Mouse (Mus musculus) heart, embryonic 11.5 days (tissue): ENCODE measurements around the gene Mycbp2. TPM values are rescaled to one million over a fixed set of nuclear protein-coding genes. Genes with fewer than 3 reads are reported as not detected.

ENCODE experiments used
- ATAC-seq: fragments of 200-750 bp; cut with Nextera tagmentation; replicated peaks from 2 replicates; pipeline ENCODE4 v1.8.0; 2017; ENCODE audit warnings: moderate library complexity; ENCODE audit not compliant: insufficient number of reproducible peaks, low FRiP score, low TSS enrichment
- H3K27ac ChIP-seq: fragments of 300-500 bp; sonication (generic); 2 replicates; pipeline ENCODE4 v1.5.1; 2014; ENCODE audit warnings: mild to moderate bottlenecking, low read depth, low read length
- H3K27me3 ChIP-seq: fragments of 300-500 bp; sonication (generic); 2 replicates; pipeline ENCODE4 v1.6.1; 2014; ENCODE audit warnings: mild to moderate bottlenecking, low read length, mixed read lengths; ENCODE audit not compliant: control insufficient read depth, insufficient read depth
- H3K36me3 ChIP-seq: fragments of 300-500 bp; sonication (generic); 2 replicates; pipeline ENCODE4 v1.6.1; 2014; ENCODE audit warnings: mild to moderate bottlenecking, low read length, moderate library complexity, mixed read lengths; ENCODE audit not compliant: control insufficient read depth, insufficient read depth
- H3K4me1 ChIP-seq: fragments of 300-500 bp; sonication (generic); 2 replicates; pipeline ENCODE4 v1.6.1; 2014; ENCODE audit warnings: low read length; ENCODE audit not compliant: control insufficient read depth, insufficient read depth
- H3K4me2 ChIP-seq: fragments of 300-500 bp; sonication (generic); 2 replicates; pipeline ENCODE4 v1.6.1; 2014; ENCODE audit warnings: mild to moderate bottlenecking, moderate library complexity
- H3K4me3 ChIP-seq: fragments of 300-500 bp; sonication (generic); 2 replicates; pipeline ENCODE4 v1.5.1; 2014; ENCODE audit warnings: low read depth, low read length
- H3K9ac ChIP-seq: fragments of 300-500 bp; sonication (generic); 2 replicates; pipeline ENCODE4 v1.6.1; 2014; ENCODE audit warnings: mild to moderate bottlenecking, low read depth, low read length, moderate library complexity
- H3K9me3 ChIP-seq: fragments of 300-500 bp; sonication (generic); replicated peaks from 2 replicates; pipeline ENCODE4 v1.6.1; 2016; ENCODE audit warnings: low read length; ENCODE audit not compliant: control insufficient read depth
- WGBS: fragments of 180-500 bp; shearing (Covaris S2); extraction: QIAGEN DNeasy Blood & Tissue Kit; methylation state at CpG from one replicate; pipeline ENCODE4 v1.1.7; 2014; ENCODE audit not compliant: insufficient replicate concordance; 5-methylcytosine and 5-hydroxymethylcytosine counted together
- polyA plus RNA-seq: library from polyadenylated mRNA; unstranded; fragments of >200 nt; fragmentation: Nextera tagmentation; extraction: Ambion mirVana; gene quantifications from 2 replicates; pipeline ENCODE4 v1.2.1, GENCODE M21; 2014

Gene Mycbp2
- polyA plus RNA-seq, 1 experiment from 2014 or later: 19.1 TPM

DNA sequence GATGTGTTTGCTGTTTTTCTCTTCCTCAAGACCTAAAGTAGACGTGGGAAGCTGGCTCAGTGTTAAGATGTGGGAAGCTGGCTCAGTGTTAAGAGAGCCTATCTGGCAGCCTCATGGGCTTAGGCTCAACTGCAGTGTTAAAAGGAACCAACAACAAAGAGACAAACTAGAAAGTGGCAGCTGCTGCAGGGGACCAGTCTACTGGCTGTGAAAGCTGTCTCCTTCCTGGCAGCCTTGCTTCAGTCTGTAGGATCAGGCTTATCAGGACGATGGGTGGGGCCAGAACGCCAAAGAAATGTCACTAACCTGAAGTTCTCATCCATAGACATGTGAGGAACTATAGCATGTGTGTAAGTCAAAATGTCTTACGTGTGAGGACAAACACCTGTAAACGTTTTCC, 183.7 kb downstream of the Mycbp2 start:
- WGBS: 45% methylated on average over 5 of the region's 5 CpGs
- no peak for ATAC-seq
- Histone ChIP-seq H3K4me3 (no peak overlapping the region), H3K4me2 (no peak overlapping the region), H3K9me3 (no peaks in the 10 kb centered on the region; the same call in 1 of the 2 replicates), H3K4me1 (0 out of 2 replicates have a peak, but pooled peaks cover 5% of the 10 kb centered on the region), H3K36me3 (no peaks in the 10 kb centered on the region), H3K27ac (no peak overlapping the region), H3K9ac (no peak overlapping the region), H3K27me3 (no peaks in the 10 kb centered on the region)

DNA sequence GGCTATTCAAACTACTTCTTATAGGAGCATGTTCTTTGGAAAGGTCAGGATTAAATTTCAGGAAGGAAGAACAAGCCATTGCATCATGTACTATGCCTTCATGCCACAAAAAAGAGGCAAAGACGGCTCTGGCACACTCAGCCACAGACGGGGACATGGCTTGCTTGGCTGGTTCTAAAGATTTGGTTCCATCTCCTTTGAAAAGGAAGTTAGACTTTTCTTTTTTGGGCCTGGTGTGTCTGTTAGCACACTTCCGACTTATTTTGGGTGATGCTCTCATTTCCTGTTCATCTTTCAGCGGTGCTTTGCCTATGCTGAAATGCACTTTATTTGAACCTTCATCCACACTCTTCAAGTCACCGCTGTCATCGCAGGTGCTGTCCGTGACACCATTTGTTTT, 190.9 kb downstream of the Mycbp2 start:
- Histone ChIP-seq H3K27me3 (no peaks in the 10 kb centered on the region), H3K4me1 (no peaks in the 10 kb centered on the region), H3K9ac (no peak overlapping the region), H3K27ac (no peak overlapping the region), H3K4me3 (no peak overlapping the region), H3K36me3 (peaks cover 10% of the 10 kb centered on the region), H3K4me2 (no peak overlapping the region), H3K9me3 (no peaks in the 10 kb centered on the region)
- ATAC-seq: no peak
- 82% methylated on average over 7 of the region's 7 CpGs for WGBS

DNA sequence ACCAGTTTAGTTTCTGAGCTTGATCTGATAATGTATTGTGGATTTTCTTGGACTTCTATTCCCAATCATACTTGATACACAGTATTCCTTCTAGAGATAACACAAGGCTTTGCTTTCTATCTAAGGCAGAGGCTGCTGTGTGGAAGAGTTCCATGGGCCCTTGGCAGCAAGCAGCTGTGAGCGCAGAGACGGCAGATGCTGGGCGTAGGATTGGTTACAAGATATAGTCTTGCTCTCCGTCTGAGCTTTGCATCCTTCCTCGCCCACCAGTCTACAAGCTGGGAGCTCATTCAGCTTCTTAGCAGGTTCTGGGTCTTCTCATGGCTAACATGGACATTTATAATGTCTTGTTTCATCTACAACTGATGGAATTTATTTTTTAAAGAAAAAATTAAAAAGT, 196.5 kb downstream of the Mycbp2 start:
- Histone ChIP-seq H3K4me2 (no peak overlapping the region), H3K9ac (no peak overlapping the region), H3K27ac (no peak overlapping the region), H3K4me3 (no peak overlapping the region), H3K4me1 (no peaks in the 10 kb centered on the region), H3K9me3 (no peaks in the 10 kb centered on the region), H3K27me3 (no peaks in the 10 kb centered on the region), H3K36me3 (peaks cover 7% of the 10 kb centered on the region)
- no peak for ATAC-seq
- 92% methylated on average over 5 of the region's 5 CpGs for WGBS

DNA sequence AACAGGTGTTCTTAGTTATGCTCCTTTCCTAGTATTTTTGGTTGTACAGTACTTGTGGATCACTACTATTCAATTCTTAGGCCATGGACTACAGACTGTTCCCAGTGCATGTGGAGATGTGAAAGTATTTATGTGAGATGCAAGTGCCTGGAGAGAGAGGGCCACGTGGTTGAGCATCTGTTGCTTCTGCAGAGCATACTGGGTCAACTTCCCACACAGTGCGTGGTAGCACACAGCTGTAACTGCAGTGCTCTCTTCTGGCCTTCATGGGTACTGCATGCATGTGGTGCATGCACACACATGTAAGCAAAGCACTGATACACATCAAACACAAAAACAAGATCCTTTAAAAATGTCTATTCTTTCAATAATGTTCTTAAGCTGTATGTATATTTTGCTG, 214.6 kb downstream of the Mycbp2 start:
- Histone ChIP-seq H3K9me3 (no peaks in the 10 kb centered on the region), H3K9ac (no peak overlapping the region), H3K36me3 (peaks cover 19% of the 10 kb centered on the region), H3K4me2 (no peak overlapping the region), H3K27ac (no peak overlapping the region), H3K4me3 (no peak overlapping the region), H3K4me1 (no peaks in the 10 kb centered on the region), H3K27me3 (no peaks in the 10 kb centered on the region)
- no peak for ATAC-seq
- 66% methylated on average over 2 of the region's 2 CpGs for WGBS

DNA sequence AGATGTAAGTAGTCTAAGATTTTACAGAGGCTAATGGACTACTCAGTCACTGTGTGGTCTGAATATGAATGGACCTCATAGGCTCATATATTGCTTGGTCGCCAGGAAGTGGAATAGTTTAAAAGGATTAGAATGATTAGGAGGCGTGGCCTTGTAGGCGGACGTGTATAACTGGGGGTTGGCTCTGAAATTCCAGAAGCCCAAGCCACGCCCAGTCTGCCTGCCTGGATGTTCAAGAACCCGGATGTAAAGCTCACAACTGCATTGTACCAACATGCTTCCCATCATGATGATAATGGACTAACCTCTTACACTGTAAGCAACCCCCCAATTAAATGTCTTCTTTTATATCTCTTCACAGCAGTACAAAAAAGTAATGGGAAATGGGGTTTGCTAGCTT, 220.9 kb downstream of the Mycbp2 start:
- no peak for ATAC-seq
- H3K9me3 ChIP-seq: no peaks in the 10 kb centered on the region

DNA sequence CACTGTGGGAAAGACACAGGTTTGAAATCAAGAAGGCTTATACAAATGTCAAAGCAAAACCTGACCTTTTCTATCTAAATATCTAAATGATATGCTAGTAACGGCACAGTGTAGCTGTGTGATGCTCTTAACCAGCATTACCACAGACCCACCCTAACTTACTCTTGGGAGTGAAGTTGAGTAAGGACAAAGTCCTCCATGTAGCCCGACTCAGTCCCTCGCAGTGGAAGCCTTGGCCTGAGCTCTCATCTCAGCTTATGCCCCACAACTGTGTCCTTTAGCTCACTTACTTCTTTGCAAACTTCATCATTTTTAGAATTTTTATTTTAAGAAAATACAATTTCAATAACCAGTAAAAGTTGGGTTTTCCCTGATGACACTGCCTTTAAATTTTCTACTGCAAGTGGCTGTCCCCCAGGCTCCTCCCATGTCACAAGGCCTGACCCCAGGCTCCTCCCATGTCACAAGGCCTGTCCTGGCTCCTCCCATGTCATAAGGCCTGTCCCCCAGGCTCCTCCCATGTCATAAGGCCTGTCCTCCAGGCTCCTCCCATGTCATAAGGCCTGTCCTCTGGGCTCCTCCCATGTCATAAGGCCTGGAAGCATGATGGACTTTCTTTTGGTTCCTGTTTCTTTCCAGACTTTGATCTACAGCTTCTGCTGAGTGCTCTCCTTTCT, 231.5 kb downstream of the Mycbp2 start:
- WGBS: 91% methylated on average over 3 of the region's 3 CpGs
- Histone ChIP-seq H3K4me3 (no peak overlapping the region), H3K27ac (no peak overlapping the region), H3K27me3 (no peaks in the 10 kb centered on the region), H3K4me1 (no peaks in the 10 kb centered on the region), H3K9me3 (no peaks in the 10 kb centered on the region), H3K4me2 (no peak overlapping the region), H3K36me3 (peaks cover 24% of the 10 kb centered on the region), H3K9ac (no peak overlapping the region)
- ATAC-seq: no peak

More for the DNA sequence above, 220.9 kb downstream of the Mycbp2 start:
- Histone ChIP-seq H3K4me2 (no peak overlapping the region), H3K27ac (no peak overlapping the region), H3K4me1 (no peaks in the 10 kb centered on the region), H3K9ac (no peak overlapping the region), H3K4me3 (no peak overlapping the region), H3K36me3 (peaks cover 13% of the 10 kb centered on the region), H3K27me3 (no peaks in the 10 kb centered on the region)
- 88% methylated on average over 6 of the region's 6 CpGs for WGBS

DNA sequence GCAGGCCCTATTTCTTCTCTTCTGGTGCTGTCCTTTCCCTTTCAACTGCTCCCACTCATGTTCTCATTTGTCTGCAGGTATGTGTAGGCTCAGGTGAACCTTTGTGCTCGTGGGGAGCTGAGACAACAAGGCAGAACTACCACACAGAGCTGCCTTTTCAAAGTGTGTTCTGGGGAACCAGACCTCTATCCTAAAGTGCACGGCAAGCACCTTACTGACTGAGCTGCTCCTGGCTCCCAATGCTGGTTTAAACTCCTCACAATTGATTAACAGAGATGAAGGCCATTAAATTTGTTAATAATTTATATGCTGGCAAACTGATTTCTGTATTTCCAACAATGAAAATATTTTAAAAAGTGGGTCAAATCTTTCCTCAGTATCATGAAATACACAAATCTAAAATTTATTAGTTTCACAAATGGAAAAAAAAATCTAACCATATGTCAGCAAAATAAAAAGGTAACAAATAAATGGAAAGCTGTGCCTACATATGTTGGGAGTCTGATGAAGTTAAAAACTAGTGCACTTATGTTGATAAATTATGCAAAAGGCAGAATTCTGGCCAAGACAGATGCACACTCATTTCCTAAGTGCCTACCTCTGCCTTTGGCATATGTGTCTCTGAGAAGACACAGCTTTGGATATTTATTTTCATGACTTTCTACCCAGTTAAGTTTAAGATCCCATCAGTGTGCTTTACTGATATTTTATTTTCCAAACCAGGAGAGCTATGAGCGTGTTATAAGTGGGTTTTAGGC, 233.8 kb downstream of the Mycbp2 start:
- ATAC-seq: no peak
- Histone ChIP-seq H3K4me1 (no peaks in the 10 kb centered on the region), H3K27me3 (no peaks in the 10 kb centered on the region), H3K9me3 (no peaks in the 10 kb centered on the region), H3K27ac (no peak overlapping the region), H3K4me2 (no peak overlapping the region), H3K9ac (no peak overlapping the region), H3K4me3 (no peak overlapping the region), H3K36me3 (peaks cover 15% of the 10 kb centered on the region)
- WGBS: 89% methylated on average over 3 of the region's 3 CpGs

DNA sequence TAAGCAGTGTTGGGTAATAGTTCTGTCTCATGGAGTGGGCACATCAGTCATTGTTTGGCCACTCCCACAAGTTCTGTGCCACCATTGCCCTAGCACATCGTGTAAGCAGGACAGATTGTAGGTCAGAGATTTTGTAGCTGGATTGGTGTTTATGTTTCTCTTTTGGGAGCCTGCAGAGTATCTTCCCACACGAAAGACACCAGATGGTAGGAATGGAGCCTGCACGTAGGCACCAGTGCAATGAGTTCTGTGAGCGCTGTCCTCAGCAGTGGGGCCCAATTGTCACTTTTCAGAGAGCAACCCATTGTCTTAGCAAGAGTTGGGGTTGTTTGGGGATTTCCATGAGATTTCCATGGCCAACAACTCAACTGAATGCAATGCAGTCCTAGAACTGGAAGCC, 236.6 kb downstream of the Mycbp2 start:
- H3K4me3 ChIP-seq: no peak overlapping the region
- no peaks in the 10 kb centered on the region for H3K9me3 ChIP-seq
- H3K27ac ChIP-seq: no peak overlapping the region
- no peak overlapping the region for H3K9ac ChIP-seq
- ATAC-seq: no peak
- WGBS: 89% methylated on average over 4 of the region's 4 CpGs
- no peak overlapping the region for H3K4me2 ChIP-seq
- H3K27me3 ChIP-seq: no peaks in the 10 kb centered on the region
- no peaks in the 10 kb centered on the region for H3K4me1 ChIP-seq
- peaks cover 5% of the 10 kb centered on the region; the same call in 1 of the 2 replicates for H3K36me3 ChIP-seq

DNA sequence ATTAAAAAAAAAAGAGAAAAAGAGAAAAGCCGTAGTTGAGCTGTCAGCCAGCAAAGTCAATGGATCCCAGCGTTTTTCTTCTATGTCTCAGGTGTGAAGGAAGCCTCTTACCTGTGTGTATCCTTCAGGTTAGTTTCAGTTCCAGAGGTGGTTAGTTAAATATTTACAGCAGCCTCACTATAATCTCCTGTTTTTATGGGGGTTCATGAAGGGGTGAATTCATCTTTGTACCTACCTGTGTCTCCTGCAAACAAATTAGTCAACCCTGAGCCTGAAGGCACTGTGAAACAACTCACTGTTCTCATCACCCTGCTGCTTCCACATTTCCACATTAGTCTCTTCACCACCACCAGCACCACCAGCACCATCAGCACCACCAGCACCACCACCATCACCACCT, 240.3 kb downstream of the Mycbp2 start:
- no peaks in the 10 kb centered on the region for H3K9me3 ChIP-seq
- H3K4me1 ChIP-seq: no peaks in the 10 kb centered on the region
- H3K27me3 ChIP-seq: no peaks in the 10 kb centered on the region
- no peaks in the 10 kb centered on the region for H3K36me3 ChIP-seq
- H3K4me2 ChIP-seq: no peak overlapping the region
- H3K4me3 ChIP-seq: no peak overlapping the region
- no peak overlapping the region for H3K9ac ChIP-seq
- H3K27ac ChIP-seq: no peak overlapping the region
- no peak for ATAC-seq
- WGBS: 84% methylated on average over 2 of the region's 2 CpGs
